Mouse (Mus musculus): ENCODE results near the gene Rbm12.

Rbm12 gene

DNA sequence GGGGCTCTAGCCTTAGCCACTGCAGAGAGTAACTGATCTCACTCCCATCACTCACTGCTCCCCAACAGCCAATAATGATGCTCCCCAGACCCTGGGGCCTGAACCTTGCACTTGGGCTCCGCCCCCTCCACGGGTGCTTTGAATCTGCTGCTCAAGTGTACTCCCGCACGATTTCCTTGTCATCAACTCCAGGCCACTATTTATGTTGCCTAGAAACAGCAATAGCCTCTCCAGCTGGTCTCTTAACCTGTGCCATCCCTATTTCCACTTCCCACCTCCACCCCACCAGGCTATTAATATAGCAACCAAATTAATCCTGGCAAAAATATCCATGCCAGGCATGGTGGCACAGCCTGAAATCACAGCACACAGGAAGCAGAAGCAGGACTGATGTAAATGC, 32.1 kb downstream of the Rbm12 start:
- no peak for ATAC-seq (ENCODE audit: low TSS enrichment)

DNA sequence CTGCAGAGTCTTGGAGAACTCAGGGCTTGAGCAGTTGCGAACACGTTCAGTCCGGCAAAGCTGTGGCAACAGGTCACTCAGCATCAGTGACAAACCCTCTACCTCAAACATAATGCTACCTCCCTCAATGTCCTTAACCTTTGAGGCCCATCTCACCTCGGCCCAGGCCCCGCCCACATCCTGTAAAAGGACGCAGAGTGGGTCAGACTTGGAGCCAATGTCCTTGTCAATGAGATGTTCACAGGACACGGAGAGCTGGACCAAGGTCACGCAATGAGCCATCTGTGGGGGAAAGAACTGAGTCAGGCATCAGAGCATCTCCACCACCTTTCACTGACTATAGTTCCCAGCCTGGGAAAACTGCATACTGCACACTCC, 32.6 kb downstream of the Rbm12 start:
- ATAC-seq (ENCODE audit: low TSS enrichment) = no peak

DNA sequence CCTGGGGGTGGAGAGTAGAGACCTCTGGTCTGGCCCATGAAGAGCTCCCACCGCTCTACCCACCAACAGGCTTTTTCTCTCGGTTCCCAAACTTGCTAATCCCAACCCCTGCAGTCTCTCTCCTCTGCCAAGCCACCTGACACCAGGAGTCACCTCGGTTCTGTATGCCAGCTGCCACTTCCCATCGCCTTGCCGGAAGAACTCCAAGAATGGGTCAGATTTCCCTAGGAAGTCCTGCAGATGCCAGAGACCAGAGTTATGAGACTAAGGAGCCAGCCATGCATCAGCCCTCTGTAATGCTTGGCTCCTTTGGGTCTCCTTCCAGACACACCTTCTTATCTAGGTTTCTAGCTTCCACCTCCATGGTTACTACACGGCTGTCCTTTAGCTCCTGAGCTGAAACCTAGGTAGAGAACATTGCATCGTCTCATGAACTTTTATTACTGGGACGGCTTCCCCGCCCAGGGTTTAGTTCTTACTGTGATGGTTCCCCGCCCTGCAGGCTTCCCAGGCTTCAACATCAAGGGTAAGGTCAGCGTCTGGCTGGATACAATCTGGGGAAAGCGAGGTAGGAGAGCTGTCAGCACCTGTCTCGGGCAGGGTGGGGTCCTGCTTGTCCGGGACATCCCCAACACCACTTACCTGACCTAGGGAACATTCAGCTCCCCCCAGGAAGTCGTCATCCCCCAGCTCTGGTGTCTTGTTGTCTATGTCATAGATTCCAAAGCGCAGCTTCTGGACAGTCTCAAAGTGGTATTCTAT, 33.2 kb downstream of the Rbm12 start:
- ATAC-seq (ENCODE audit: low TSS enrichment) = no peak

DNA sequence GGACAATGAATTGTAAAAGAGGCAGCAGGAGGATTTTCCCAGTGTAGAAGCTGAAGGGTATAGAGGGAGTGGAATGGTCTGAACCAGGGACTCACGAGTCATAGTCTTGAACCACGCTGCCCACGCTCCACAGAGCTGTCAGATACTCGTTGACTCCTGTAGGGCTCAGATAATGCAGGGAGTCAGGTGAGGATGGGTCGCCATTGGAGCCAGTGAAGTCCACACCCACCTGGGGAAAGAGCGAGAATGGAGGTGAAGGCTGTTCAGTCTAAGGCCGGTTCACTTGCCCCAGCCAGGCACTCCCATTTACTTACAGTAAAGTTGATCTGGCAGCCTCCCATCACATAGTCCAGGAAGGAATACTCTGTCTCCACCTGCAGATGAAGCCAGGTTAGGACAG, 34.3 kb downstream of the Rbm12 start:
- ATAC-seq (ENCODE audit: low TSS enrichment) = no peak

DNA sequence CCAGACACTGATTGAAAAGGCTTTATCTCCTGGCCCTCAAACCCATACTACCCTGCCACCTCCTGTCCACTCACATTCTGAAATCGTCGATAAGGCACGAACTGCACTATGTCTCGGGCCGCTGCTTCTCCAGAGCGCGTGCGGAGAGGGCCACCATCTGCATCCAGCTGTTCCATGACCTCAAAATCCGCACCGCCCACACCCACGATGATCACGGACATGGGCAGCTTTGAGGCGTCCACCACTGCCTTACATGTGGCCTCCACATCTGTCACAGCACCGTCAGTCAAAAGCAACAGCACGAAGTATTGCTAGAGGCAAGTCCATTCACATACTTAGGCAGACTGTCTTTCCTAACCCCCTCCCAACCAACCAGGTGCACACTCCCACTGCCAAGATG, 38.1 kb downstream of the Rbm12 start:
- ATAC-seq (ENCODE audit: low TSS enrichment) = no peak

DNA sequence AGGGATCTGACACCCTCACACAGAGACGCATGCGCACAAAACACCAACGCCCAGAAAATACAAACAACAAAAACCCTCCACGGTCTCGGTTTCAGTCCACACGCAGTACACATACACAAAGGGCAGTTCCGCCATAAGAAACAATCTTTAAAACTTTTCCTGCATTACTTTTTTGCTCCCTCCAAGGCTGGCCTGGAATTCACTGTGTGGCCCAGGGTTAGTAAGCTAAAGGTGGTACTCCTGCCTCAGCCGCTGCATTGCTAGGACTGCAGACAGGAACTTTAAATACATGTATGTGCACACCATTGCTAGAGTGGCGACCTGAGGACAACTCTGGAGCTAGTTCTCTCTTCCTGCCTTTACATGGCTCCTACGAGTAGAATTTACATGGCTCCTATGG, 40.5 kb downstream of the Rbm12 start:
- no peak for ATAC-seq (ENCODE audit: low TSS enrichment)

DNA sequence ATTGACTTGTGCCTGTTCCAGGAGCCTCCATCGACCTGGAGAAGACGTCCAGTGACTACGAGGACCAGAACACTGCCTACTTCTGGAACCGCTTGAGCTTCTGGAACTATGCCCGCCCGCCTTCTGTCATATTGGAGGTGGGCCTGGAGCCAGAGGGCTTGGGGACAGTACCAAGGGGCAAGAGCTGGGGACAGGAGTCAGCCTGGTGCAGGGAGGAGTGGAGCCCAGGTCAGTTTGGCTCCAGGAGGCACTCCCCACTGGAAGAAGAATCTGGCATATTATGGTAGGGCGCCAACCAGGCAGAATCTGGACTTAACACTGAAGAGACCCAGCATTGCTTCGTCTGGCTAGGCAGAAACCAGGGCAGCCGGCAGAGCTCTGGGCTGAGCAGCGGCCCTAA, 43.9 kb downstream of the Rbm12 start:
- ATAC-seq (ENCODE audit: low TSS enrichment) = no peak

DNA sequence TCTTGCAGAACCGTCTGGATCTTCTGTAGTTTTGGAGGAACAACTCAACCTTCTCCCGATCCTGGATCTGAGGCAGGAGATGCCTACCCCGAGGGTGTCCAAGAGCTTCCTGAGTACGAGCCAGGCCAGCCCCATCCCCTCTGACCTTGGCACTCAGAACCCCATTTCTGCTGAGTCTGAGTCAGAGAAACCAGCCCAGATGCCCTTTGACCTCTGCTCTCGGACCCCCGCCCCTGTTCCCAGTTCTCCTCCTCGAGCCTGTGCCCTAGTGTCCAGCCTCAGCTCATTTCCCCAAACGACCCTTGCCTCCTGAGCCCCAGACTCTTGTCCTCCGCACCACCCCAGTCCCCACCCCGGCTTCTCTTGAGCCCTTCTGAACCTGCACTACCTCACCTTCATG, 45.7 kb downstream of the Rbm12 start:
- no peak for ATAC-seq (ENCODE audit: low TSS enrichment)

DNA sequence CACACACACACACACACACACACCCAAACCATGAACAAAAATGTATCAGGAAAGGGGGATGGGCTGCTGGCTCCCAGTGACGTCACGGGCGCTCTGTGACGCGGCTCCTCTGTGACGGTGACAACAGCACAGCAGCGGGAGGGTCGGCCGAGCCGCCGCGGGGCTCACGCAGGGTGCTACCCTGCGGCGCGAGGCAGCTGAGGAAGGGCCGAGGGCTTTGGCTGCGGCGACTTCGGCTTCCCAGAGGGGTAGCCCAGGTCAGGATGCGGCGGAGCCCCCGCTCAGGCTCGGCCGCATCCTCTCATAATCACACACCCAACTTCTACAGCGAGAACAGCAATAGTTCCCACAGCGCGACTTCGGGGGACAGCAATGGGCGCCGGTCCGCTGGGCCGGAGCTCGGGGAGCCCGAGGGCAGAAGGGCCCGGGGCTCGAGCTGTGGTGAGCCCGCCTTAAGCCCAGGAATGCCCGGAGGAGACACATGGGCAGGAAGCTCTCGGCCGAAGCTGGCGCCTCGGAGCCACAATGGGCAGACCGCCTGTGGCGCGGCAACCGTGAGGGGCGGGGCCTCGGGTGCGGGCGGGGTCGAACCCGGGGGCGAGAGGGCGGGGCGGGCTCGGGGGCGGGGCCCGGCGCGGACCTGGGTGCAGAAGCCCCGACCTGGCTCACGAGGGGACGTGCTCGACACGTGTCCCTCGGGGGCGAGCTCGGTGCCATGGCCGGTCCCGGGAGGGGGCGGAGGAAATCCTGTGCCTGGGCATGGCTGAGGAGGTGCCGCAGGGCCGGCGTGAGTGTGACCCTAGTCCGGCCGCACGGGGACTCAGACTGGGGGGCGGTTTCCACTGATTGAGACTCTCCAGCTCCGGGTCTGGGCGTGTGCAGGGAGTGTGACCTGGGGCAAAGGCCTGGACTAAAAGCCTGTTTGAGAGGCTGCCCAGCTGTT, 46.4 kb downstream of the Rbm12 start, which contains the start of gene Spag4:
Gene Spag4 (plus strand): TSS at position 77 of the 943 bp plus-strand sequence.
- peak; percentile 55 for ATAC-seq (ENCODE audit: low TSS enrichment)

DNA sequence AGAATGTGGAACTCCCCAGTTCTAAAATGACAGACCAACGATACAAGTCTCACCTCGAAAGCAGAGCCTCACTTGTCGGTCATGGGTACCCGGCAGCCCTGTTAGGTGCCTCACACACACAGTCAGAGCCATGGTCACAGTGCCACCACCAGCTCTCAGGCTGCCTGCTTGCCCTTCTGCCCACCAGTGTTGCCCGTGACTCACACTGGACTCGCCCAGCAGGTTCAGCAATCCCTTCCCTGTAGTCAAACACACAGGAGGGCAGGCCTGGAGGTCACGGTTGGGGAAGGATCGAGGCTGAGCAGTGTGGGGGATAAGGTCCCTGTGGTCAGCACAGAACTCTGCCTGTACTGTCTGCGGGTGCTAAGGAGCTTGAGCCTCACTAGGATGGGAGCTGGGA, 59.0 kb downstream of the Rbm12 start, which contains the start of gene Fer1l4:
Gene Fer1l4 (minus strand): TSS at position 132 of the 400 bp plus-strand sequence.
- no peak for ATAC-seq (ENCODE audit: low TSS enrichment)

DNA sequence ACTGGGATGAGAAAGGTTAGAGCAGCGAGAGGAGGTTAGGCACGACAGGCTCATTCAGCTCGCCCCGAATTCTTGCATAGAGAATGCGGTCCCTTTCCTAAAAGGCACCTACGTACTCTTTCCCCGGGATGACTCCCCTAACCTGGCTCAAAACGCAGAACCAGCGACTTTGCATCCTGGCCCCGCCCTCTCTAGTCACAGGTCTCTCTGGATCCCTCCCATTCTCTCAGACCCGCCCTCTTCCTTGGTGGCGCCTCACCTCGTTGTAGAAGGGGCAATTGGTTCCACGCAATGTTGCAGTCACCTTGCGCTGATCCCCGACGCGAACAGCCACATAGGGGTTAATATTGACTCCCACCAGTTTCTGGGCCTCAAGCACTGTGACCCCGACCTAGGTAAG, 63.8 kb downstream of the Rbm12 start:
- ATAC-seq (ENCODE audit: low TSS enrichment) = no peak

DNA sequence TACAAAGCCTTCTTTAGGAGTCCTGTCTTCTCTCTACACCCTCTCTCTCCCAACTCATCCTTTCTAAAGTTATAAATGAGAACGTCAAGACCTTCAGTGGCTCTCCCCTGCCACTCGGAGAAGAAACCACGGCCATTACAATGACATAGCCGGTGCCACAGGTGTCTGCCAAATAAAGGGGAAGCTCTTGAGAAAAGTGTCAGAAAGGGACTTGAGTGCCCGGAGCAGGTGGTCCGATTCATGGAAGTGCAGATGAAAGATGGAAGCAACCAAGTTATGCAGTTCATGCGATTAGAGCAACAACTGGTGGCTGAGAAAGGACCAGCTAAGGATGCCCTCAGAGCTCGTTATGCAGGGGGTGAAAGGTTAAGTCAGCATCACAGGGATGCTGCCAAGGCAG, 68.9 kb downstream of the Rbm12 start:
- ATAC-seq (ENCODE audit: low TSS enrichment) = no peak

All from frontal cortex, adult (tissue).